Mouse (Mus musculus) heart, postnatal 0 days (tissue): Measurements from ENCODE around the gene Selenoo.

ENCODE experiments used
- CTCF ChIP-seq: IDR thresholded peaks from 2 replicates; pipeline ENCODE4 v1.5.1; 2016; ENCODE audit warnings: antibody characterized with exemption, control low read depth, low read depth
- EP300 ChIP-seq: IDR thresholded peaks from 2 replicates; pipeline ENCODE4 v1.6.1; 2016; ENCODE audit warnings: antibody characterized with exemption, low read depth

DNA sequence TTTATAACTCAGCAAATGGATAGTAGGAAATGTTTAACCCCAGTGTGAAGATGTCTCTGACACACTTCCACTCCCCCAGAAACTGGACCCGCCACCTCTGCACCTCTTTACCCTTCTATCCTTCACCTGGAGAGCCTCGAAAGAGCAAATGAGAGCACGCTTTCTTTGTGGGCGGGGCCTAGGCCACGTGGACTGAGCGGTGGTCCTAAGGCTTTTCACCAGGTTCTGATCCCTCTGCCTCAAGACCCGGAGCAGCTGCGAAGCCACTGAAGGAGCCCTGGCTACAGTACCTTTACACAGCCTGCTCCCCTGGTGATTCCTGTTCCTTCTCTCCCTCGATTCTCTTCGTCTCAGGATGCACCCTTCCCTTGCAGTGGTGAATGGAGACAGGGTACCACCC is 58.6 kb downstream of the Selenoo start:
- TF ChIP-seq EP300 (no peak), CTCF (no peak)
